Mouse (Mus musculus) ES-E14 (cell line): Measurements from ENCODE around the gene Bzw2.

Source experiments
- CHD2 ChIP-seq: IDR thresholded peaks from 2 replicates; pipeline ENCODE4 v1.6.1; 2014; ENCODE audit warnings: mild to moderate bottlenecking, low read depth, low read length, inconsistent platforms
- MAFK ChIP-seq: IDR thresholded peaks from 2 replicates; pipeline ENCODE4 v1.6.1; 2014; ENCODE audit warnings: mild to moderate bottlenecking, low read depth, low read length, inconsistent platforms; ENCODE audit not compliant: insufficient read depth
- ZC3H11A ChIP-seq: IDR thresholded peaks from 2 replicates; pipeline ENCODE4 v1.6.1; 2012; ENCODE audit warnings: low read depth, mild to moderate bottlenecking, inconsistent platforms, low read length, borderline replicate concordance
- ZNF384 ChIP-seq: IDR thresholded peaks from 2 replicates; pipeline ENCODE4 v1.6.1; 2012; ENCODE audit warnings: low read depth, low read length, inconsistent platforms

DNA sequence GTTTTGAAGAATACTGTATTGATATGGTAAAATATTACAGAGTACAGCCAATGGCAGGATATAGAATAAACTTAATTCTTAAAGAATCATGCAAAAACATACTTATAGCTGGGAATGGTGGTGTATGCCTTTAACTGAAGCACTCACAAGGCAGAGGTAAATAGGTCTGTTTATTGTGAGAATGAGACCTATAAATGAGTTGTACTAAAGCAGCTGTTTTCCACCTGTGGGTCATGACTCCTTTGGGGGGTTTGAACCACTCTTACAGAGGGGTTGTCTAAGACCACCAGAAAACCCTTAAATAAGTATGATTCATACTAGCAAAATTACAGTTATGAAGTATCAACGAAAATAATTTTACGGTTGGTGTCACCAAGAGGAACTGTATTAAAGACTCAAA, 72.5 kb downstream of the Bzw2 start:
- TF ChIP-seq ZNF384: no peak
- TF ChIP-seq ZC3H11A: no peak
- no peak for TF ChIP-seq CHD2
- no peak for TF ChIP-seq MAFK
